ENCODE assay signal across 9 mouse cellular contexts in the genomic region with DNA sequence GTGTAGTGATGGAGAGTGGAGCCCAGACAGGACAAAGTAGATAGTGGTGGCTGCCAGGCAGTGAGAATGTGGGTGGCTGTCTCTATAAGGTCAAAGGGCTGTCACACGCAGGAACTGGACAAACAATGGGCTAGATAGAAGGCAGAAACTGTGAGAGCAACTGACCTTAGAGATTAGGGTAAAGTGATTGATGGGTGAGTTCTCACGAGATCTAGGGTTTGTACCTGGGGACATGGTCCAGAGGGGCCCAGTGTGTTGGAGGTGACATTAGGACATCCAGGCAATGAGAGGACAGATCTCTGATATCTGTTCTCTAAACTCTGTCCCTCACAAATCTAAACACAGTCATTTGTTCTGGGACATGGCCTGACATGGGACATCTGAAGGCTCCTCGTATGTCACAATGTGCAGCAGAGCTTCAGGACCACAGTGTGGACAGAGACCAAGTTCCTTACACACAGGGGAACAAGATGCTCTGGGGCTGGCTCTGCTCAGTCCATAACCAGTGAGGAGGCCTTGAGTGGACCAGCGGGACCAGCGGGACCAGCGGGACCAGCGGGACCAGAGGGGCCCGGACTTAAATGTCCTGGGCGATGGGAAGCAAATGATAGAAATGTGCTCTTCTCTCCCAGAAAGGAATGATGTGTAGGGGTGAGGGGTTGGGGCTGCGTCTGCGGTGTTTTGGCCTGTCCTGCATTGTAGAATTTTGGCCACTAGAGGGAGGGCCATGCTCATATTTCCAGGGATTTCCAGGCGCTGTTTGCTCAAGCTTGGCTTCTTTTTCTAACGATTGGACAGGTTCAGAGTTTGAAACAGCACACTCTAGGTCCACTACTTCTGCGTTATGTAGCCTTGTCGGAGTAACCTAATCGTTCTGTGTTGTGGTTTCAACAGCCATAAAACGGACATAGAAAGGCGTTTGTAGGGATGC. TPM values are rescaled to one million over a fixed set of nuclear protein-coding genes. Genes with fewer than 3 reads are reported as not detected.
DNase-seq lines count a peak whose midpoint lies in the region; ATAC-seq and TF ChIP-seq lines count a peak whose summit lies in the region.
"Had no signal": no experiment of that assay in that cellular context is flagged by ENCODE, and none has a peak within 500 bp of the region (broad histone marks: within the 10 kb centered on the region; RNA-seq: fewer than 3 reads in every experiment).

No protein-coding gene starts in this region.

- 7% methylated on average over 18 of the region's 18 CpGs for WGBS in bone marrow, adult 2 months
- WGBS in hindbrain, embryonic 14.5 days, result 12% methylated on average over 18 of the region's 18 CpGs

- no peaks in the 10 kb centered on the region for H3K9me3 ChIP-seq in hindbrain, embryonic 14.5 days (ENCODE audit: control insufficient read depth, low read length)
- H3K9me3 ChIP-seq: heart, embryonic 13.5 days had no signal

- no peak overlapping the region for H3K4me3 ChIP-seq in bone marrow, adult 2 months (replicated peaks; ENCODE audit: control insufficient read depth, low read depth, low read length)
- H3K4me3 ChIP-seq in embryonic fibroblast, embryonic 13.5 days (ENCODE audit: insufficient read depth, low read length), result no peak overlapping the region
- H3K4me3 ChIP-seq in hindbrain, embryonic 14.5 days (replicated peaks; ENCODE audit: low read length), result no peak overlapping the region
- H3K4me3 ChIP-seq: heart, embryonic 13.5 days had no signal

- H3K9ac ChIP-seq in hindbrain, embryonic 14.5 days, result no peak overlapping the region; the same call in 1 of the 2 replicates
- H3K9ac ChIP-seq: heart, embryonic 13.5 days had no signal

- H3K27ac ChIP-seq in bone marrow, adult 2 months (ENCODE audit: control insufficient read depth, insufficient read depth, low read depth, low read length, poor library complexity), result no peak overlapping the region
- no peak overlapping the region for H3K27ac ChIP-seq in embryonic fibroblast, embryonic 13.5 days (ENCODE audit: insufficient read depth, low read length)
- no peak overlapping the region for H3K27ac ChIP-seq in hindbrain, embryonic 14.5 days
- H3K27ac ChIP-seq: heart, embryonic 13.5 days had no signal

- ATAC-seq in hindbrain, embryonic 14.5 days (ENCODE audit: low FRiP score), result 0 out of 2 replicates have a peak, but pooled peaks have one; percentile 24
- peak; percentile 97 for ATAC-seq in megakaryocyte, adult 5-6 weeks (ENCODE audit: poor library complexity, severe bottlenecking)

- peak; percentile 75 for DNase-seq in ES-CJ7 (ENCODE audit: low read depth, low spot score)
- DNase-seq in hindbrain, embryonic 14.5 days (ENCODE audit: low spot score), result peak; percentile 90
- peak; percentile 75 to 79 for DNase-seq in layer of hippocampus, postnatal 14 days (ENCODE audit: low spot score in 2 of 2)
- peak; percentile 54 for DNase-seq in right cerebral cortex, adult 18-20 months
- DNase-seq in thymus, postnatal 4 days, result peak; percentile 80

- no peak for TF ChIP-seq POLR2A in bone marrow, adult 2 months (IDR thresholded peaks at IDR 0.05; ENCODE audit: borderline replicate concordance, control insufficient read depth, low read depth, low read length)
- no peak for TF ChIP-seq POLR2A in embryonic fibroblast, embryonic 13.5 days (IDR thresholded peaks at IDR 0.05; ENCODE audit: low read depth, low read length)

- no peaks in the 10 kb centered on the region for H3K36me3 ChIP-seq in hindbrain, embryonic 14.5 days (replicated peaks; ENCODE audit: control insufficient read depth, insufficient read depth)
- H3K36me3 ChIP-seq: heart, embryonic 13.5 days had no signal

- H3K4me1 ChIP-seq in bone marrow, adult 2 months (ENCODE audit: control insufficient read depth, insufficient read depth, low read length), result no peaks in the 10 kb centered on the region
- H3K4me1 ChIP-seq in embryonic fibroblast, embryonic 13.5 days (ENCODE audit: control insufficient read depth, insufficient read depth, low read length), result no peaks in the 10 kb centered on the region
- H3K4me1 ChIP-seq in hindbrain, embryonic 14.5 days (replicated peaks; ENCODE audit: control insufficient read depth, insufficient read depth, low read length), result peaks cover 7% of the 10 kb centered on the region; the same call in 1 of the 2 replicates

- peak; percentile 84 for TF ChIP-seq CTCF in bone marrow, adult 2 months (IDR thresholded peaks at IDR 0.05; ENCODE audit: control insufficient read depth, insufficient read depth, low read length)
- TF ChIP-seq CTCF in embryonic fibroblast, embryonic 13.5 days (IDR thresholded peaks at IDR 0.05; ENCODE audit: borderline replicate concordance, insufficient read depth, low read length), result peak; percentile 70

- no peaks in the 10 kb centered on the region; the same call in 1 of the 2 replicates for H3K27me3 ChIP-seq in hindbrain, embryonic 14.5 days (ENCODE audit: control insufficient read depth, insufficient read depth, low read length)

- no peak overlapping the region for H3K4me2 ChIP-seq in hindbrain, embryonic 14.5 days (replicated peaks)
- H3K4me2 ChIP-seq: heart, embryonic 13.5 days had no signal

RNA-seq across cellular contexts. Expression of a gene that starts 11.9 kb away (rescaled TPM):
- polyA plus RNA-seq in bone marrow, adult 2 months (2011; ENCODE audit: insufficient read depth, insufficient read length, low replicate concordance, missing spikeins), result 8.9 and 21.0 TPM in 2 replicates
- 4.6 and 5.8 TPM in 2 replicates for polyA plus RNA-seq in embryonic fibroblast, embryonic 13.5 days (2011; ENCODE audit: insufficient read length, low read depth, missing spikeins)
- 290 and 319 TPM in 2 replicates for polyA plus RNA-seq in hindbrain, embryonic 14.5 days (2014; fragmentation: Nextera tagmentation; extraction: Ambion mirVana)
- 100 to 1,000 TPM; 137 to 140 TPM for total RNA-seq in layer of hippocampus, postnatal 14 days (2021)
- 4.7 and 5.2 TPM in 2 replicates for total RNA-seq in megakaryocyte, adult 5-6 weeks (2015)
- 5.1 and 5.6 TPM in 2 replicates for total RNA-seq in megakaryocyte, adult 5-6 weeks (2017)

Comparison
In these comparisons a context has a peak if more than half of its experiments do, and no peak if none do; other contexts are left out.
1. RNA of a gene that starts 11.9 kb away (polyA plus RNA-seq): 290 to 319 TPM in hindbrain, embryonic 14.5 days; 8.9 to 21.0 TPM in bone marrow, adult 2 months and 4.6 to 5.8 TPM in embryonic fibroblast, embryonic 13.5 days; every median in the first group is over 10 times any median in the second.
2. Peak in every context shown above with its lines, with median percentiles within 50 percentile points of each other: DNase-seq.